Mouse (Mus musculus) lung, embryonic 16.5 days (tissue): Measurements from ENCODE around the gene Hnrnph2. TPM values are rescaled to one million over a fixed set of nuclear protein-coding genes. Genes with fewer than 3 reads are reported as not detected.
A peak's percentile ranks its signal among the peaks of the same experiment; 100 is the strongest.

Experiments
- ATAC-seq: fragments of 200-750 bp; cut with Nextera tagmentation; 2 replicates; pipeline ENCODE4 v1.8.0; 2017; ENCODE audit warnings: low read depth, mild to moderate bottlenecking, moderate library complexity
- H3K27ac ChIP-seq: fragments of 300-500 bp; sonication (generic); 2 replicates; pipeline ENCODE4 v1.5.1; 2014; ENCODE audit warnings: mild to moderate bottlenecking, control low read depth, low read length
- H3K27me3 ChIP-seq: fragments of 300-500 bp; sonication (generic); 2 replicates; pipeline ENCODE4 v1.6.1; 2014; ENCODE audit warnings: low read depth, low read length, mixed read lengths; ENCODE audit not compliant: control insufficient read depth, insufficient read depth
- H3K36me3 ChIP-seq: fragments of 300-500 bp; sonication (generic); 2 replicates; pipeline ENCODE4 v1.6.1; 2014; ENCODE audit warnings: low read length; ENCODE audit not compliant: control insufficient read depth, insufficient read depth
- H3K4me1 ChIP-seq: fragments of 300-500 bp; sonication (generic); replicated peaks from 2 replicates; pipeline ENCODE4 v1.6.1; 2014; ENCODE audit warnings: low read length, mixed read lengths; ENCODE audit not compliant: control insufficient read depth, insufficient read depth
- H3K4me2 ChIP-seq: fragments of 300-500 bp; sonication (generic); 2 replicates; pipeline ENCODE4 v1.6.1; 2014; ENCODE audit warnings: low read depth, low read length, control low read depth
- H3K4me3 ChIP-seq: fragments of 300-500 bp; sonication (generic); 2 replicates; pipeline ENCODE4 v1.5.1; 2014; ENCODE audit warnings: mild to moderate bottlenecking, low read length, control low read depth
- H3K9ac ChIP-seq: fragments of 300-500 bp; sonication (generic); 2 replicates; pipeline ENCODE4 v1.6.1; 2014; ENCODE audit warnings: low read length, control low read depth
- H3K9me3 ChIP-seq: fragments of 300-500 bp; sonication (generic); 2 replicates; pipeline ENCODE4 v1.6.1; 2016; ENCODE audit warnings: low read length; ENCODE audit not compliant: control insufficient read depth
- WGBS: fragments of 180-500 bp; shearing (Covaris S2); extraction: QIAGEN DNeasy Blood & Tissue Kit; methylation state at CpG from one replicate; pipeline ENCODE4 v1.1.7; 2014; 5-methylcytosine and 5-hydroxymethylcytosine counted together
- polyA plus RNA-seq: library from polyadenylated mRNA; unstranded; fragments of >200 nt; fragmentation: Nextera tagmentation; extraction: Ambion mirVana; gene quantifications from 2 replicates; pipeline ENCODE4 v1.2.1, GENCODE M21; 2015

The Hnrnph2 gene
- polyA plus RNA-seq = 160 and 172 TPM in 2 replicates

- Histone ChIP-seq H3K27ac (peak within 1 kb of the TSS; percentile 91), H3K4me1 (0 out of 2 replicates have a peak, but pooled peaks cover 3% of the 10 kb centered on the region), H3K9me3 (no peaks in the 10 kb centered on the region), H3K9ac (peak within 1 kb of the TSS; percentile 75), H3K4me3 (peak within 1 kb of the TSS; percentile 62), H3K36me3 (no peaks in the 10 kb centered on the region), H3K4me2 (peak within 1 kb of the TSS; percentile 65), H3K27me3 (no peaks in the 10 kb centered on the region)
- ATAC-seq = peak; percentile 98
- WGBS = 13% methylated on average over 33 of the region's 33 CpGs
Measured at GRCm38 (mm10) chrX:134600659-134601379, at the start of gene Hnrnph2, which contains the start of gene Gla. Gene Hnrnph2 (plus strand): TSS chrX:134601179. Gene Gla (minus strand): TSS chrX:134601125.

GRCm38 (mm10) chrX:134553326-134553725, 47.7 kb upstream of the Hnrnph2 start:
- Histone ChIP-seq H3K4me1 (no peaks in the 10 kb centered on the region), H3K4me3 (no peak overlapping the region), H3K36me3 (no peaks in the 10 kb centered on the region), H3K4me2 (no peak overlapping the region), H3K9ac (no peak overlapping the region), H3K27ac (no peak overlapping the region), H3K27me3 (no peaks in the 10 kb centered on the region), H3K9me3 (no peaks in the 10 kb centered on the region)
- WGBS = 80% methylated on average over 4 of the region's 4 CpGs
- no peak for ATAC-seq

GRCm38 (mm10) chrX:134554425-134554824, 46.6 kb upstream of the Hnrnph2 start:
- WGBS = 57% methylated on average over 6 of the region's 6 CpGs
- Histone ChIP-seq H3K27me3 (no peaks in the 10 kb centered on the region), H3K27ac (no peak overlapping the region), H3K4me1 (no peaks in the 10 kb centered on the region), H3K9me3 (no peaks in the 10 kb centered on the region), H3K4me3 (no peak overlapping the region), H3K9ac (no peak overlapping the region), H3K36me3 (no peaks in the 10 kb centered on the region), H3K4me2 (no peak overlapping the region)
- no peak for ATAC-seq

- H3K36me3 ChIP-seq = no peaks in the 10 kb centered on the region
- no peak overlapping the region for H3K4me3 ChIP-seq
- H3K9me3 ChIP-seq = no peaks in the 10 kb centered on the region
- H3K4me1 ChIP-seq = no peaks in the 10 kb centered on the region
- ATAC-seq = no peak
- WGBS = 63% methylated on average over 4 of the region's 4 CpGs
- no peak overlapping the region for H3K9ac ChIP-seq
- no peaks in the 10 kb centered on the region for H3K27me3 ChIP-seq
- H3K27ac ChIP-seq = no peak overlapping the region
- H3K4me2 ChIP-seq = no peak overlapping the region
Measured at GRCm38 (mm10) chrX:134564326-134564725, 36.7 kb upstream of the Hnrnph2 start.

- 73% methylated on average over 8 of the region's 8 CpGs for WGBS
- ATAC-seq = no peak
- no peaks in the 10 kb centered on the region for H3K36me3 ChIP-seq
Measured at GRCm38 (mm10) chrX:134566536-134567222, 34.3 kb upstream of the Hnrnph2 start.

GRCm38 (mm10) chrX:134577896-134578295, 23.1 kb upstream of the Hnrnph2 start:
- no peak for ATAC-seq
- Histone ChIP-seq H3K9me3 (no peaks in the 10 kb centered on the region), H3K4me3 (no peak overlapping the region), H3K27ac (no peak overlapping the region), H3K4me2 (no peak overlapping the region), H3K36me3 (no peaks in the 10 kb centered on the region), H3K9ac (no peak overlapping the region), H3K4me1 (no peaks in the 10 kb centered on the region), H3K27me3 (no peaks in the 10 kb centered on the region)
- WGBS = 83% methylated on average over 4 of the region's 4 CpGs

More at GRCm38 (mm10) chrX:134566536-134567222, 34.3 kb upstream of the Hnrnph2 start:
- H3K9me3 ChIP-seq = no peaks in the 10 kb centered on the region
- H3K9ac ChIP-seq = no peak overlapping the region
- no peak overlapping the region for H3K4me2 ChIP-seq
- H3K4me3 ChIP-seq = no peak overlapping the region
- H3K27ac ChIP-seq = no peak overlapping the region
- H3K27me3 ChIP-seq = no peaks in the 10 kb centered on the region
- H3K4me1 ChIP-seq = no peaks in the 10 kb centered on the region

GRCm38 (mm10) chrX:134580528-134581305, 20.3 kb upstream of the Hnrnph2 start:
- Histone ChIP-seq H3K4me2 (no peak overlapping the region), H3K4me3 (no peak overlapping the region), H3K4me1 (no peaks in the 10 kb centered on the region), H3K27me3 (no peaks in the 10 kb centered on the region), H3K27ac (no peak overlapping the region), H3K9ac (no peak overlapping the region), H3K36me3 (no peaks in the 10 kb centered on the region), H3K9me3 (no peaks in the 10 kb centered on the region)
- ATAC-seq = no peak
- WGBS = 78% methylated on average over 14 of the region's 14 CpGs

GRCm38 (mm10) chrX:134582270-134582669, 18.7 kb upstream of the Hnrnph2 start:
- no peaks in the 10 kb centered on the region for H3K4me1 ChIP-seq

More at GRCm38 (mm10) chrX:134582270-134582669, 18.7 kb upstream of the Hnrnph2 start:
- Histone ChIP-seq H3K4me2 (no peak overlapping the region), H3K36me3 (no peaks in the 10 kb centered on the region), H3K9ac (no peak overlapping the region), H3K9me3 (no peaks in the 10 kb centered on the region), H3K27ac (no peak overlapping the region), H3K27me3 (no peaks in the 10 kb centered on the region), H3K4me3 (no peak overlapping the region)
- no peak for ATAC-seq
- WGBS = 69% methylated on average over 11 of the region's 11 CpGs
